ENCODE assay signal across 9 mouse cellular contexts in the genomic region with DNA sequence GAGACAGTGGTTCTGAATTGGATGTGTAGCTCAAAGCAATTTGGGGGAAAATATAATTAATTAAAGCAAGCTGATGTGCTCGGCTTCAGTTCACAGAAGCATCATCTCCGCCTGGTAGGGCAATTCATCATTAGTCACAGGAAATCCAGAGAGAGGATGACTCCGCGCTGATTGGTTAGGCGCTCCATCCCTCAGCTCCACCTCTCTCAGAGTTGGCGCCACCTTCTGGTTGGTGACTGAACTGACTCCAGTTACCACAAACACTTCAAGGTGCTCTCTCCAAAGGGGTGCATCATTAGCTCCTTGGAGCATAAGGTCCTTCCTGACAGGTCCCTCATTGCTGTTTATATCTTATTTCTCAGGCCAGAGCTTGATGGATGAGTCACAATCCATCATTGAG. TPM values are rescaled to one million over a fixed set of nuclear protein-coding genes. Genes with fewer than 3 reads are reported as not detected.
DNase-seq lines count a peak whose midpoint lies in the region; ATAC-seq and TF ChIP-seq lines count a peak whose summit lies in the region.
"Had no signal": no experiment of that assay in that cellular context is flagged by ENCODE, and none has a peak within 500 bp of the region (broad histone marks: within the 10 kb centered on the region; RNA-seq: fewer than 3 reads in every experiment).

No protein-coding gene starts in this region.

- H3K4me1 ChIP-seq in midbrain, postnatal 0 days (ENCODE audit: insufficient read depth, low read length): no peaks in the 10 kb centered on the region
- H3K4me1 ChIP-seq in midbrain, embryonic 14.5 days (ENCODE audit: control insufficient read depth, insufficient read depth, low read length): no peaks in the 10 kb centered on the region
- no peaks in the 10 kb centered on the region for H3K4me1 ChIP-seq in lung, embryonic 14.5 days (ENCODE audit: insufficient read depth)
- no peaks in the 10 kb centered on the region for H3K4me1 ChIP-seq in stomach, postnatal 0 days (replicated peaks; ENCODE audit: control insufficient read depth, insufficient read depth)
- no peaks in the 10 kb centered on the region for H3K4me1 ChIP-seq in forebrain, embryonic 16.5 days (replicated peaks; ENCODE audit: control insufficient read depth, insufficient read depth, low read length)

- H3K4me3 ChIP-seq in midbrain, postnatal 0 days (ENCODE audit: low read depth, low read length): no peak overlapping the region
- no peak overlapping the region for H3K4me3 ChIP-seq in midbrain, embryonic 14.5 days (replicated peaks; ENCODE audit: low read depth, low read length)
- H3K4me3 ChIP-seq in lung, embryonic 14.5 days (ENCODE audit: low read depth, low read length): no peak overlapping the region
- H3K4me3 ChIP-seq in stomach, postnatal 0 days (ENCODE audit: low read depth, low read length): no peak overlapping the region
- H3K4me3 ChIP-seq in forebrain, embryonic 16.5 days (replicated peaks; ENCODE audit: low read length): no peak overlapping the region

- no peak overlapping the region for H3K27ac ChIP-seq in midbrain, postnatal 0 days (ENCODE audit: low read depth, low read length)
- no peak overlapping the region for H3K27ac ChIP-seq in midbrain, embryonic 14.5 days (replicated peaks; ENCODE audit: low read depth, low read length)
- H3K27ac ChIP-seq in lung, embryonic 14.5 days (ENCODE audit: low read depth): no peak overlapping the region
- no peak overlapping the region for H3K27ac ChIP-seq in stomach, postnatal 0 days (replicated peaks)
- no peak overlapping the region for H3K27ac ChIP-seq in forebrain, embryonic 16.5 days (ENCODE audit: low read length)
- H3K27ac ChIP-seq: macrophage had no signal

- DNase-seq in midbrain, postnatal 0 days (ENCODE audit: low spot score): peak; percentile 18
- no peak for DNase-seq in midbrain, embryonic 14.5 days
- peak; percentile 18 to 60 for DNase-seq in adrenal gland, adult 18-20 months (ENCODE audit: low spot score in 2 of 2)
- DNase-seq in gastrocnemius, postnatal 25 days: peak; percentile 35
- DNase-seq in lung, embryonic 14.5 days: peak; percentile 46
- DNase-seq in stomach, postnatal 0 days (ENCODE audit: low spot score): peak; percentile 60
- no peak for DNase-seq in frontal cortex, postnatal 10 days (ENCODE audit: low spot score in 2 of 2)

- ATAC-seq in midbrain, postnatal 0 days (ENCODE audit: low FRiP score): no peak
- no peak for ATAC-seq in midbrain, embryonic 14.5 days (ENCODE audit: low FRiP score, low TSS enrichment)
- ATAC-seq in lung, embryonic 14.5 days (ENCODE audit: insufficient read depth): no peak
- peak; percentile 35; the same call in 1 of the 2 replicates for ATAC-seq in stomach, postnatal 0 days (ENCODE audit: low FRiP score, low TSS enrichment)
- no peak for ATAC-seq in forebrain, embryonic 16.5 days

- no peaks in the 10 kb centered on the region for H3K9me3 ChIP-seq in midbrain, postnatal 0 days (ENCODE audit: low read length)
- H3K9me3 ChIP-seq in midbrain, embryonic 14.5 days (ENCODE audit: control insufficient read depth, low read length): no peaks in the 10 kb centered on the region
- H3K9me3 ChIP-seq in lung, embryonic 14.5 days (ENCODE audit: low read depth, low read length): no peaks in the 10 kb centered on the region
- H3K9me3 ChIP-seq in stomach, postnatal 0 days (ENCODE audit: control insufficient read depth, low read length): no peaks in the 10 kb centered on the region
- H3K9me3 ChIP-seq in forebrain, embryonic 16.5 days (ENCODE audit: control insufficient read depth, low read length): no peaks in the 10 kb centered on the region

- peak; percentile 47 for TF ChIP-seq CTCF in midbrain, postnatal 0 days (IDR thresholded peaks at IDR 0.05)
- TF ChIP-seq CTCF in lung, embryonic 14.5 days (IDR thresholded peaks at IDR 0.05; ENCODE audit: low read depth): peak; percentile 53
- TF ChIP-seq CTCF in stomach, postnatal 0 days (IDR thresholded peaks at IDR 0.05; ENCODE audit: low read depth): peak; percentile 67

- no peak overlapping the region for H3K4me2 ChIP-seq in midbrain, postnatal 0 days (ENCODE audit: low read depth, low read length, poor library complexity, severe bottlenecking)
- no peak overlapping the region for H3K4me2 ChIP-seq in midbrain, embryonic 14.5 days (ENCODE audit: low read length)
- H3K4me2 ChIP-seq in lung, embryonic 14.5 days: no peak overlapping the region
- no peak overlapping the region for H3K4me2 ChIP-seq in stomach, postnatal 0 days (replicated peaks; ENCODE audit: low read depth)
- H3K4me2 ChIP-seq in forebrain, embryonic 16.5 days (ENCODE audit: low read length): no peak overlapping the region

- H3K9ac ChIP-seq in midbrain, postnatal 0 days (replicated peaks; ENCODE audit: low read length, poor library complexity, severe bottlenecking): no peak overlapping the region
- H3K9ac ChIP-seq in midbrain, embryonic 14.5 days (replicated peaks; ENCODE audit: low read length): no peak overlapping the region
- no peak overlapping the region for H3K9ac ChIP-seq in lung, embryonic 14.5 days
- no peak overlapping the region for H3K9ac ChIP-seq in stomach, postnatal 0 days (ENCODE audit: low read length)
- H3K9ac ChIP-seq in forebrain, embryonic 16.5 days (replicated peaks; ENCODE audit: low read depth, low read length): no peak overlapping the region

- no peak for TF ChIP-seq EP300 in stomach, postnatal 0 days (optimal IDR thresholded peaks at IDR 0.05)

- no peaks in the 10 kb centered on the region for H3K27me3 ChIP-seq in midbrain, postnatal 0 days (ENCODE audit: insufficient read depth, low read length)
- H3K27me3 ChIP-seq in midbrain, embryonic 14.5 days (ENCODE audit: control insufficient read depth, insufficient read depth, low read length): no peaks in the 10 kb centered on the region
- no peaks in the 10 kb centered on the region for H3K27me3 ChIP-seq in lung, embryonic 14.5 days (ENCODE audit: insufficient read depth, low read length)
- no peaks in the 10 kb centered on the region for H3K27me3 ChIP-seq in stomach, postnatal 0 days (ENCODE audit: control insufficient read depth, insufficient read depth, low read length)
- no peaks in the 10 kb centered on the region for H3K27me3 ChIP-seq in forebrain, embryonic 16.5 days (replicated peaks; ENCODE audit: control insufficient read depth, insufficient read depth, low read length)

- WGBS in midbrain, postnatal 0 days: 55% methylated on average over 6 of the region's 6 CpGs
- 61% methylated on average over 6 of the region's 6 CpGs for WGBS in midbrain, embryonic 14.5 days
- WGBS in lung, embryonic 14.5 days: 50% methylated on average over 6 of the region's 6 CpGs
- WGBS in stomach, postnatal 0 days: 55% methylated on average over 6 of the region's 6 CpGs
- WGBS in forebrain, embryonic 16.5 days: 67% methylated on average over 6 of the region's 6 CpGs

- no peaks in the 10 kb centered on the region for H3K36me3 ChIP-seq in midbrain, postnatal 0 days (ENCODE audit: insufficient read depth, low read length)
- H3K36me3 ChIP-seq in midbrain, embryonic 14.5 days (ENCODE audit: control insufficient read depth, insufficient read depth, low read length): no peaks in the 10 kb centered on the region
- no peaks in the 10 kb centered on the region for H3K36me3 ChIP-seq in lung, embryonic 14.5 days (ENCODE audit: insufficient read depth)
- no peaks in the 10 kb centered on the region for H3K36me3 ChIP-seq in stomach, postnatal 0 days (ENCODE audit: control insufficient read depth, insufficient read depth, low read length)
- no peaks in the 10 kb centered on the region for H3K36me3 ChIP-seq in forebrain, embryonic 16.5 days (ENCODE audit: control insufficient read depth, insufficient read depth)

RNA-seq across cellular contexts. Expression of gene Ghsr, which starts 25.6 kb away (rescaled TPM):
- 2.5 and 2.8 TPM in 2 replicates for total RNA-seq in midbrain, postnatal 0 days (2014; rRNA removed)
- polyA plus RNA-seq in midbrain, postnatal 0 days (2015; fragmentation: Nextera tagmentation; extraction: Ambion mirVana): 0.59 and 0.65 TPM in 2 replicates
- 0.43 and 0.45 TPM in 2 replicates for polyA plus RNA-seq in midbrain, embryonic 14.5 days (2014; fragmentation: Nextera tagmentation; extraction: Ambion mirVana)
- total RNA-seq in adrenal gland, adult 18-20 months (2021): not detected
- not detected for total RNA-seq in gastrocnemius, postnatal 25 days (2021)
- not detected in 2 replicates for polyA plus RNA-seq in lung, embryonic 14.5 days (2014; fragmentation: Nextera tagmentation; extraction: Ambion mirVana)
- not detected in 2 replicates for polyA plus RNA-seq in stomach, postnatal 0 days (2015; fragmentation: Nextera tagmentation; extraction: Ambion mirVana)
- polyA plus RNA-seq in forebrain, embryonic 16.5 days (2015; fragmentation: Nextera tagmentation; extraction: Ambion mirVana): 0.05 and 0.09 TPM in 2 replicates
- polyA plus RNA-seq: macrophage had no signal

RNA-seq across cellular contexts. Expression of gene Tnfsf10, which starts 28.7 kb away (rescaled TPM):
- total RNA-seq in midbrain, postnatal 0 days (2014; rRNA removed): 0.47 and 3.3 TPM in 2 replicates
- 0.27 and 0.33 TPM in 2 replicates for polyA plus RNA-seq in midbrain, postnatal 0 days (2015; fragmentation: Nextera tagmentation; extraction: Ambion mirVana)
- polyA plus RNA-seq in midbrain, embryonic 14.5 days (2014; fragmentation: Nextera tagmentation; extraction: Ambion mirVana): 0.13 TPM in 1 of 2 replicates, not detected in the other
- total RNA-seq in adrenal gland, adult 18-20 months (2021): 1 to 10 TPM; 6.1 to 8.6 TPM
- total RNA-seq in gastrocnemius, postnatal 25 days (2021): 1 to 10 TPM; 3.0 to 3.9 TPM
- polyA plus RNA-seq in lung, embryonic 14.5 days (2014; fragmentation: Nextera tagmentation; extraction: Ambion mirVana): 1.6 and 2.1 TPM in 2 replicates
- polyA plus RNA-seq in stomach, postnatal 0 days (2015; fragmentation: Nextera tagmentation; extraction: Ambion mirVana): 0.30 and 0.39 TPM in 2 replicates
- 0.04 and 0.12 TPM in 2 replicates for polyA plus RNA-seq in forebrain, embryonic 16.5 days (2015; fragmentation: Nextera tagmentation; extraction: Ambion mirVana)

Comparison
In these comparisons a context has a peak if more than half of its experiments do, and no peak if none do; other contexts are left out.
1. DNase-seq: peak in midbrain, postnatal 0 days (single experiment), adrenal gland, adult 18-20 months (2 of 2), gastrocnemius, postnatal 25 days (single experiment), lung, embryonic 14.5 days (single experiment) and stomach, postnatal 0 days (single experiment); none in midbrain, embryonic 14.5 days (single experiment) and frontal cortex, postnatal 10 days (0 of 2).
2. Peak in every context shown above with its lines, with median percentiles within 50 percentile points of each other: CTCF ChIP-seq.